In genomic region chr17:27621161-27621560, GRCm38 (mm10) we compare ENCODE assay signal across 8 mouse cellular contexts. TPM values are rescaled to one million over a fixed set of nuclear protein-coding genes. Genes with fewer than 3 reads are reported as not detected.
DNase-seq lines count a peak whose midpoint lies in the region; ATAC-seq lines count a peak whose summit lies in the region.

No protein-coding gene starts in this region.

- peaks cover 18% of the 10 kb centered on the region for H3K36me3 ChIP-seq in kidney, embryonic 16.5 days (ENCODE audit: insufficient read depth, low read length)
- H3K36me3 ChIP-seq in embryonic facial prominence, embryonic 10.5 days (replicated peaks): peaks cover 41% of the 10 kb centered on the region
- H3K36me3 ChIP-seq in hindbrain, embryonic 15.5 days: peaks cover 6% of the 10 kb centered on the region; the same call in 1 of the 2 replicates
- no peaks in the 10 kb centered on the region for H3K36me3 ChIP-seq in midbrain, embryonic 15.5 days (replicated peaks)

- H3K4me2 ChIP-seq in kidney, embryonic 16.5 days (replicated peaks; ENCODE audit: low read depth, low read length): peak overlapping the region; percentile 73
- H3K4me2 ChIP-seq in hindbrain, embryonic 15.5 days: peak overlapping the region; percentile 66
- peak overlapping the region; percentile 80 for H3K4me2 ChIP-seq in midbrain, embryonic 15.5 days

- H3K27ac ChIP-seq in kidney, embryonic 16.5 days (ENCODE audit: low read length): 0 out of 2 replicates have a peak overlapping the region, but pooled peaks have one; percentile 87
- H3K27ac ChIP-seq in embryonic facial prominence, embryonic 10.5 days (replicated peaks): peak overlapping the region; percentile 11; the same call in 1 of the 2 replicates
- H3K27ac ChIP-seq in hindbrain, embryonic 15.5 days (replicated peaks): peak overlapping the region; percentile 96
- H3K27ac ChIP-seq in midbrain, embryonic 15.5 days: peak overlapping the region; percentile 98

- no peak for ATAC-seq in kidney, embryonic 16.5 days (ENCODE audit: low FRiP score, low TSS enrichment)
- ATAC-seq in hindbrain, embryonic 15.5 days (ENCODE audit: low FRiP score, low read depth): no peak
- ATAC-seq in midbrain, embryonic 15.5 days (replicated peaks): no peak

- peaks cover 26% of the 10 kb centered on the region for H3K4me1 ChIP-seq in kidney, embryonic 16.5 days (ENCODE audit: insufficient read depth, low read length)
- peaks cover 44% of the 10 kb centered on the region for H3K4me1 ChIP-seq in embryonic facial prominence, embryonic 10.5 days
- H3K4me1 ChIP-seq in hindbrain, embryonic 15.5 days (replicated peaks): peaks cover 38% of the 10 kb centered on the region
- H3K4me1 ChIP-seq in midbrain, embryonic 15.5 days: peaks cover 35% of the 10 kb centered on the region

- H3K4me3 ChIP-seq in kidney, embryonic 16.5 days (ENCODE audit: low read length): peak overlapping the region; percentile 78
- H3K4me3 ChIP-seq in embryonic facial prominence, embryonic 10.5 days: peak overlapping the region; percentile 98
- H3K4me3 ChIP-seq in hindbrain, embryonic 15.5 days: peak overlapping the region; percentile 96
- H3K4me3 ChIP-seq in midbrain, embryonic 15.5 days: peak overlapping the region; percentile 97

- 45% methylated on average over 8 of the region's 8 CpGs for WGBS in kidney, embryonic 16.5 days
- WGBS in embryonic facial prominence, embryonic 10.5 days: 54% methylated on average over 8 of the region's 8 CpGs
- WGBS in hindbrain, embryonic 15.5 days: 26% methylated on average over 8 of the region's 8 CpGs
- WGBS in midbrain, embryonic 15.5 days: 14% methylated on average over 8 of the region's 8 CpGs

- DNase-seq in kidney, postnatal 4 days: no peak
- no peak for DNase-seq in embryonic facial prominence, embryonic 10.5 days (ENCODE audit: low spot score)
- no peak for DNase-seq in adipocyte (ENCODE audit: low spot score)
- DNase-seq in urinary bladder, adult 2 months (ENCODE audit: low spot score): no peak
- no peak for DNase-seq in cerebellum, adult 11-12 months

- H3K27me3 ChIP-seq in kidney, embryonic 16.5 days (ENCODE audit: insufficient read depth, low read length): no peaks in the 10 kb centered on the region
- no peaks in the 10 kb centered on the region for H3K27me3 ChIP-seq in embryonic facial prominence, embryonic 10.5 days (replicated peaks; ENCODE audit: low read depth, poor library complexity, severe bottlenecking)
- H3K27me3 ChIP-seq in hindbrain, embryonic 15.5 days: no peaks in the 10 kb centered on the region
- H3K27me3 ChIP-seq in midbrain, embryonic 15.5 days (replicated peaks): no peaks in the 10 kb centered on the region

- peak overlapping the region; percentile 93; the same call in 1 of the 2 replicates for H3K9ac ChIP-seq in kidney, embryonic 16.5 days (replicated peaks; ENCODE audit: low read length)
- peak overlapping the region; percentile 99 for H3K9ac ChIP-seq in hindbrain, embryonic 15.5 days
- H3K9ac ChIP-seq in midbrain, embryonic 15.5 days: peak overlapping the region; percentile 99

- peaks cover 6% of the 10 kb centered on the region; the same call in 1 of the 2 replicates for H3K9me3 ChIP-seq in kidney, embryonic 16.5 days (ENCODE audit: low read length)
- peaks cover 22% of the 10 kb centered on the region for H3K9me3 ChIP-seq in embryonic facial prominence, embryonic 10.5 days
- no peaks in the 10 kb centered on the region for H3K9me3 ChIP-seq in hindbrain, embryonic 15.5 days
- no peaks in the 10 kb centered on the region for H3K9me3 ChIP-seq in midbrain, embryonic 15.5 days

RNA-seq across cellular contexts. Expression of gene Nudt3, which starts 2.1 kb away (rescaled TPM):
- polyA plus RNA-seq in kidney, embryonic 16.5 days (2015; fragmentation: Nextera tagmentation; extraction: Ambion mirVana): 81.8 and 84.1 TPM in 2 replicates
- polyA plus RNA-seq in embryonic facial prominence, embryonic 10.5 days (2016; fragmentation: Nextera tagmentation; extraction: Ambion mirVana): 85.5 and 87.8 TPM in 2 replicates
- 247 and 265 TPM in 2 replicates for polyA plus RNA-seq in hindbrain, embryonic 15.5 days (2015; fragmentation: Nextera tagmentation; extraction: Ambion mirVana)
- polyA plus RNA-seq in midbrain, embryonic 15.5 days (2015; fragmentation: Nextera tagmentation; extraction: Ambion mirVana): 251 and 274 TPM in 2 replicates
- polyA plus RNA-seq in urinary bladder, adult 2 months (2012; rRNA removed): 112 and 116 TPM in 2 replicates

RNA-seq across cellular contexts. Expression of gene RPS10-NUDT3, which starts 13.9 kb away (rescaled TPM):
- not detected in 2 replicates for polyA plus RNA-seq in kidney, embryonic 16.5 days (2015; fragmentation: Nextera tagmentation; extraction: Ambion mirVana)
- not detected in 2 replicates for polyA plus RNA-seq in embryonic facial prominence, embryonic 10.5 days (2016; fragmentation: Nextera tagmentation; extraction: Ambion mirVana)
- polyA plus RNA-seq in hindbrain, embryonic 15.5 days (2015; fragmentation: Nextera tagmentation; extraction: Ambion mirVana): not detected in 2 replicates
- not detected in 2 replicates for polyA plus RNA-seq in midbrain, embryonic 15.5 days (2015; fragmentation: Nextera tagmentation; extraction: Ambion mirVana)
- 0.08 and 0.10 TPM in 2 replicates for polyA plus RNA-seq in urinary bladder, adult 2 months (2012; rRNA removed)

RNA-seq across cellular contexts. Expression of gene Rps10, which starts 15.3 kb away (rescaled TPM):
- 825 and 828 TPM in 2 replicates for polyA plus RNA-seq in kidney, embryonic 16.5 days (2015; fragmentation: Nextera tagmentation; extraction: Ambion mirVana)
- 906 and 913 TPM in 2 replicates for polyA plus RNA-seq in embryonic facial prominence, embryonic 10.5 days (2016; fragmentation: Nextera tagmentation; extraction: Ambion mirVana)
- polyA plus RNA-seq in hindbrain, embryonic 15.5 days (2015; fragmentation: Nextera tagmentation; extraction: Ambion mirVana): 455 and 507 TPM in 2 replicates
- polyA plus RNA-seq in midbrain, embryonic 15.5 days (2015; fragmentation: Nextera tagmentation; extraction: Ambion mirVana): 417 and 421 TPM in 2 replicates
- 1,256 and 1,277 TPM in 2 replicates for polyA plus RNA-seq in urinary bladder, adult 2 months (2012; rRNA removed)

RNA-seq across cellular contexts. Expression of gene Pacsin1, which starts 34.1 kb away (rescaled TPM):
- 1.4 and 1.7 TPM in 2 replicates for polyA plus RNA-seq in kidney, embryonic 16.5 days (2015; fragmentation: Nextera tagmentation; extraction: Ambion mirVana)
- polyA plus RNA-seq in embryonic facial prominence, embryonic 10.5 days (2016; fragmentation: Nextera tagmentation; extraction: Ambion mirVana): 5.2 and 6.9 TPM in 2 replicates
- 55.1 and 61.9 TPM in 2 replicates for polyA plus RNA-seq in hindbrain, embryonic 15.5 days (2015; fragmentation: Nextera tagmentation; extraction: Ambion mirVana)
- 55.5 and 55.7 TPM in 2 replicates for polyA plus RNA-seq in midbrain, embryonic 15.5 days (2015; fragmentation: Nextera tagmentation; extraction: Ambion mirVana)
- 0.67 and 0.96 TPM in 2 replicates for polyA plus RNA-seq in urinary bladder, adult 2 months (2012; rRNA removed)

RNA-seq across cellular contexts. Expression of gene AI413582, which starts 55.6 kb away (rescaled TPM):
- 20.2 and 23.4 TPM in 2 replicates for polyA plus RNA-seq in kidney, embryonic 16.5 days (2015; fragmentation: Nextera tagmentation; extraction: Ambion mirVana)
- 12.1 and 15.9 TPM in 2 replicates for polyA plus RNA-seq in embryonic facial prominence, embryonic 10.5 days (2016; fragmentation: Nextera tagmentation; extraction: Ambion mirVana)
- polyA plus RNA-seq in hindbrain, embryonic 15.5 days (2015; fragmentation: Nextera tagmentation; extraction: Ambion mirVana): 67.4 and 71.9 TPM in 2 replicates
- 57.0 and 59.5 TPM in 2 replicates for polyA plus RNA-seq in midbrain, embryonic 15.5 days (2015; fragmentation: Nextera tagmentation; extraction: Ambion mirVana)
- 34.8 and 48.7 TPM in 2 replicates for polyA plus RNA-seq in urinary bladder, adult 2 months (2012; rRNA removed)

Comparison
In these comparisons a context has a peak if more than half of its experiments do, and no peak if none do; other contexts are left out.
1. H3K27ac ChIP-seq: peak in every context shown above with its lines; median percentile 98 in midbrain, embryonic 15.5 days; 96 in hindbrain, embryonic 15.5 days; 87 in kidney, embryonic 16.5 days; 11 in embryonic facial prominence, embryonic 10.5 days.